Mouse (Mus musculus) inflammation-experienced regulatory T-cells, adult 16 weeks (primary cell): ENCODE data around the gene Ssty1. TPM values are rescaled to one million over a fixed set of nuclear protein-coding genes. Genes with fewer than 3 reads are reported as not detected.

Experiments used
- polyA plus RNA-seq: library from polyadenylated mRNA; unstranded; fragments of 100-300 nt; shearing (Covaris generic); gene quantifications from one replicate; pipeline ENCODE4 v1.2.1, GENCODE M21; 2017

The Ssty1 gene
- polyA plus RNA-seq, result not detected

GRCm38 (mm10) chrY:18088816-18089215 lies at the start of gene Ssty1:
Gene Ssty1, plus strand, starts transcription at chrY:18089116.

GRCm38 (mm10) chrY:18061712-18062111 lies 27.2 kb upstream of the Ssty1 start, which contains the start of gene Gm21764:
Gene Gm21764, minus strand, starts transcription at chrY:18061812.

Other genes with a start within 250 kb of the Ssty1 start
- gene Gm21904, start 242.8 kb upstream of the Ssty1 start, polyA plus RNA-seq, result not detected
- gene Gm20772, start 214.4 kb upstream of the Ssty1 start, polyA plus RNA-seq, result not detected
- not detected for gene Gm20831, start 214.4 kb upstream of the Ssty1 start, polyA plus RNA-seq
- not detected for gene Srsy, start 151.8 kb upstream of the Ssty1 start, polyA plus RNA-seq
- gene Gm21764, start 27.3 kb upstream of the Ssty1 start, polyA plus RNA-seq, result not detected